Mouse (Mus musculus) cortical plate, adult 2 months (tissue): ENCODE measurements around the gene Cd2bp2. TPM values are rescaled to one million over a fixed set of nuclear protein-coding genes. Genes with fewer than 3 reads are reported as not detected.

Experiments
- H3K27ac ChIP-seq: fragments of 200-500 bp; 2 replicates; pipeline ENCODE4 v1.5.1; 2012; ENCODE audit warnings: low read length, control low read depth, inconsistent platforms; ENCODE audit not compliant: insufficient read depth
- H3K4me1 ChIP-seq: fragments of 200-500 bp; 2 replicates; pipeline ENCODE4 v1.6.1; 2011; ENCODE audit warnings: low read length; ENCODE audit not compliant: control insufficient read depth, insufficient read depth
- H3K4me3 ChIP-seq: fragments of 200-500 bp; 2 replicates; pipeline ENCODE4 v1.5.1; 2011; ENCODE audit warnings: mild to moderate bottlenecking, low read length, control low read depth; ENCODE audit not compliant: insufficient read depth
- CTCF ChIP-seq: fragments of 200-500 bp; IDR thresholded peaks from 2 replicates; pipeline ENCODE4 v1.5.1; 2011; ENCODE audit warnings: mild to moderate bottlenecking, control low read depth, low read length; ENCODE audit not compliant: insufficient read depth; ENCODE audit errors: extremely low read depth
- POLR2A ChIP-seq: fragments of 200-500 bp; IDR thresholded peaks from 2 replicates; pipeline ENCODE4 v1.6.1; 2011; ENCODE audit warnings: mild to moderate bottlenecking, low read length, control low read depth; ENCODE audit not compliant: insufficient read depth; ENCODE audit errors: extremely low read depth
- polyA plus RNA-seq: library from polyadenylated mRNA; depleted of rRNA; stranded (reverse); fragments of >200 nt; gene quantifications from 2 replicates; pipeline ENCODE4 v1.2.3, GENCODE M21; 2012

Gene Cd2bp2
- polyA plus RNA-seq, 1 experiment: 85.0 TPM

GRCm38 (mm10) chr7:127180783-127181182 is 15.1 kb downstream of the Cd2bp2 start:
- Histone ChIP-seq H3K4me3 (no peak overlapping the region), H3K27ac (no peak overlapping the region), H3K4me1 (no peaks in the 10 kb centered on the region)
- TF ChIP-seq CTCF: no peak
- no peak for TF ChIP-seq POLR2A

DNA sequence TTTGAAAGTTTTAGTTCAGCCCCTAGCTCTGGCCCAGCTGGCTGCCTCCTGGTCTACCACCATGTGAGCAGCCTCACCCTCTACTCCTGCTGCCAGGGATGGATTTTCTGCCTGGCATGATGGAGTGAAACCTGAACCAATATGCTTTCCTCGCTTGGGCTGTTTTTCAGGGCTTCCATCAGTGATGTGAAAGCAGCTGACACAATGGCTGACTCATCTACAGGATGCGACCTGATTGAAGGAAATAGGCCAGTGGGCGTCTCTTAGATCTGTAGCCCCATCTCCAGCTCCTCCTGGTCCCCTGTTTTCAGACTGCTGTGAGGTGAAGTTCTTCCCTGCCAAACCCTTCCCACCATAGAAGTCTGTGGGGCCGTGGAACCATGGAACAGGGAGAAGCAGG is 18.9 kb downstream of the Cd2bp2 start:
- no peak overlapping the region for H3K27ac ChIP-seq
- H3K4me1 ChIP-seq: no peaks in the 10 kb centered on the region
- H3K4me3 ChIP-seq: no peak overlapping the region
- no peak for TF ChIP-seq CTCF
- TF ChIP-seq POLR2A: no peak

DNA sequence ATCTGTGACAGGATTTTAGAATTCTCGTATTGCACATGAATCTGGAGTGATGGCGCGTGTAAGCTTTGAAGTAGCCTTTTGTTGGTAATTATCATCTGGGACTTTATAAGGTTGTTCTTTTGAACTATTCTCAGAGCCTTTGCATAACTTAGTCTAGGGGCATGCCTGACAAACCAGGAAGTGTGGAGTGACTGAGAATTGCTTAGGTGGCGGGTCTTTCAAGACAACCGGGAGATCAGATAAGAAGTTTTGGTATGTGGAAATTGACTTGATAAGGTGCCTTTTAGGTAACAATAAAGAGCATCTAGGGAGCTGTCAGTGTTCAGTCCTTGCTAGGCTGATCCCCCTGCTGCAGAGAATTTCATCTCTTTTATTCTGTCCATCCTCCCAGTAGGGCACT is 29.3 kb downstream of the Cd2bp2 start:
- TF ChIP-seq CTCF (no peak), POLR2A (no peak)
- no peak overlapping the region for H3K27ac ChIP-seq
- no peaks in the 10 kb centered on the region for H3K4me1 ChIP-seq
- H3K4me3 ChIP-seq: no peak overlapping the region

DNA sequence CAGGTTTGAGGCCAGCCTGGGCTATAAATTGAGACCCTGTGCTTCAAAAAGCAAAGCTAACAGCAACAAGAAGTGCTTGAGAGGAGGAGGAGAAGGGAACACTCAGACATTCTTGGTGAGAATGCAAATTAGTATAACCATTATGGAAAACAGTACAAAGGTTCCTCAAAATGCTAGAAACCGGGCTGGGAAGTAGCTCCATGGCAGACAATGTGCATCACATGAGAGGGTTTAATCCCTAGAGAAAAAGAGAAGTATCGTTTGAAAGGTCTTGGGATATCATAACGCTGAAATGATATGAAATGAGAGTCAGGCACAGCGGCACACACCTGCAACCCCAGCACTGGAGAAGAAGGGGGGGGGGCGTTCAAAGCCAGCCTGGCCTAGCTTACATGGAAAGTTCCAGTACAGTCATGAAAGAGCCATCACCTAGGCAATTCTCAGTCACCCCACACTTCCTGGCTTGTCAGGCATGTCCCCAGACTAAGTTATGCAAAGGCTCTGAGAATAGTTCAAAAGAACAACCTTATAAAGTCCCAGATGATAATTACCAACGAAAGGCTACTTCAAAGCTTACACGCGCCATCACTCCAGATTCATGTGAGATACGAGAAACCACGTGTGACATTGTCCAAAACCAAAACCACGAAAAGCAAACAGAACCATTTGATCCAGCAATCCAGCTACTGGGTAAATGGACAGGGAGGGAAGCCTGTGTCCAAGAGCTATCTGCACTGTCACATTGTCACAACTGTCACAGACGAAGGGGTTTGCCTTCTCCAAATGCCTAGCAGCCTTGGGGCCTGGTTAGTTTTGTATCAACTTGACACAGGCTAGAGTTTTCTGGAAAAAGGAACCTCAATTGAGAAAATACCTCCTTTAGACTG is 30.0 kb downstream of the Cd2bp2 start:
- Histone ChIP-seq H3K27ac (no peak overlapping the region), H3K4me1 (no peaks in the 10 kb centered on the region), H3K4me3 (no peak overlapping the region)
- TF ChIP-seq POLR2A (no peak), CTCF (no peak)

- H3K4me3 ChIP-seq: no peak overlapping the region
- no peak for TF ChIP-seq POLR2A
- TF ChIP-seq CTCF: no peak
- no peaks in the 10 kb centered on the region for H3K4me1 ChIP-seq
- H3K27ac ChIP-seq: no peak overlapping the region
These were observed 31.8 kb downstream of the Cd2bp2 start for GRCm38 (mm10) chr7:127164002-127164401.

DNA sequence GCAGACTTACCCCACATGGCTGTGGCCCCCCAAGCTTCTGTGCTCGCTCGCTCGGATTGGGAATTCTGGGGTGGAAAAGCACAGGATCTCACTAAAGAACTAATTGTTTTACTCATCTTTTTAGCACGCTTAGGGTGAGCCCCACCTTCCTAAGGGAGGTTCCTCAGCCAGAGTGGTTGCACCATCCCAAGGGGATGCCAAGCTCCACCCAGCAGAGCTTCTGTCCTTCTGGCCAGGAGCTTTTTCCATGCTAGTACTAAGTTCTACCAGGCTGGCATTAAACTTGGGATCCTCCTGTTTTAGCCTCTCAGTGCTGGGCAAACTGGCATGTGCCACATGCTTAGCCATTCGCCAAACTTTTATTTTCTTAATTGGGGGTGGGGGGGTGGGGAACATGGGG is 33.3 kb downstream of the Cd2bp2 start:
- TF ChIP-seq CTCF (no peak), POLR2A (no peak)
- Histone ChIP-seq H3K4me3 (no peak overlapping the region), H3K27ac (no peak overlapping the region), H3K4me1 (no peaks in the 10 kb centered on the region)

GRCm38 (mm10) chr7:127157548-127157947 is 38.3 kb downstream of the Cd2bp2 start:
- Histone ChIP-seq H3K27ac (no peak overlapping the region), H3K4me1 (no peaks in the 10 kb centered on the region), H3K4me3 (no peak overlapping the region)
- TF ChIP-seq CTCF (no peak), POLR2A (no peak)

GRCm38 (mm10) chr7:127153477-127153876 is 42.4 kb downstream of the Cd2bp2 start:
- TF ChIP-seq POLR2A (no peak), CTCF (no peak)
- Histone ChIP-seq H3K4me3 (no peak overlapping the region), H3K4me1 (no peaks in the 10 kb centered on the region), H3K27ac (no peak overlapping the region)

- no peak for TF ChIP-seq CTCF
- no peak for TF ChIP-seq POLR2A
- H3K4me3 ChIP-seq: no peak overlapping the region
- H3K4me1 ChIP-seq: no peaks in the 10 kb centered on the region
- no peak overlapping the region for H3K27ac ChIP-seq
These were observed 43.4 kb downstream of the Cd2bp2 start for GRCm38 (mm10) chr7:127152464-127152863.

- TF ChIP-seq POLR2A: no peak
- no peak for TF ChIP-seq CTCF
- Histone ChIP-seq H3K4me3 (no peak overlapping the region), H3K27ac (no peak overlapping the region), H3K4me1 (no peaks in the 10 kb centered on the region)
These were observed 47.9 kb downstream of the Cd2bp2 start for GRCm38 (mm10) chr7:127147901-127148300.

DNA sequence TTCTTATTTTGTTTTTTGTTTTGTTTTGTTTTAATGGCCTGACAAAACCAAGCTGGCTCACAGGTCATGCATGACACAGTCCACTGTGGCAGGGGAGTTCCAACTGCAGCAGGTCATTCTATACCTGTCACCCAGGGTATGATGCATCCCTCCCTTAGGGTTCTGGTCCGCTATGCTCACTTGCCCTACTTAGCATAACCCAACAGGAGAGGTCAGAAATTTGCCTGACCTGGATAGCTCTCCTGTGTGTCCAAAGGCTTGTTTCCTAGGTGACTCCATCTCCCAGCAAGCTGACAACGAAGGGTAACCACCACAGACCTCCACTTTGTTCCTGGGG is 49.6 kb downstream of the Cd2bp2 start:
- no peak overlapping the region for H3K27ac ChIP-seq
- H3K4me1 ChIP-seq: no peaks in the 10 kb centered on the region
- TF ChIP-seq CTCF (no peak), POLR2A (no peak)
- H3K4me3 ChIP-seq: no peak overlapping the region
